8 mouse cellular contexts compared by ENCODE assay signal in the genomic region with DNA sequence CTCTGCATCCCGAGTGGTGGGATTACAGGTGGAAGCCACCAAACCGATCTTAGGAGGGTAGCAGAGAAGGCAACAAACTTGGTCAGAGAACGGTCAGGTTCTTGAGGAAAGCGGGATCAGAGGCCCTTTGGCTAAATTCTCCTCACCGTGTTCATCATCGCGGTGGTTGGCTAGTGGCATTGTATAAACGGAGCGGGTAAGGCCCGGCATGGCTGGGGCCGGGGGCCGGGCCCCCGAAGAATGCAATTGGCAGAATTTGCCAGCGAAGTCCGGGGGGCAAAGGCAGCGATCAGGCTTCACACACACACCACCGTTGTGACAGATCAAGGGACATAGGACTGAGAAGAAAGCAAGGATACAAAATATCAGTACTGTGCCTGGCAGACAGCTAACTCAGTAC. TPM values are rescaled to one million over a fixed set of nuclear protein-coding genes. Genes with fewer than 3 reads are reported as not detected.
DNase-seq lines count a peak whose midpoint lies in the region; ATAC-seq and TF ChIP-seq lines count a peak whose summit lies in the region.

No protein-coding gene starts in this region.

- H3K36me3 ChIP-seq in forebrain, embryonic 14.5 days (ENCODE audit: control insufficient read depth, insufficient read depth, low read length), result 0 out of 2 replicates have a peak, but pooled peaks cover 2% of the 10 kb centered on the region
- no peaks in the 10 kb centered on the region for H3K36me3 ChIP-seq in forebrain, embryonic 16.5 days (ENCODE audit: control insufficient read depth, insufficient read depth)
- no peaks in the 10 kb centered on the region for H3K36me3 ChIP-seq in hindbrain, postnatal 0 days (ENCODE audit: insufficient read depth, low read length)
- no peaks in the 10 kb centered on the region for H3K36me3 ChIP-seq in neural tube, embryonic 14.5 days (ENCODE audit: control insufficient read depth, insufficient read depth, low read length)

- ATAC-seq in forebrain, embryonic 14.5 days, result no peak
- no peak for ATAC-seq in forebrain, embryonic 16.5 days
- ATAC-seq in hindbrain, postnatal 0 days, result no peak
- ATAC-seq in neural tube, embryonic 14.5 days (ENCODE audit: low read depth), result no peak

- H3K4me3 ChIP-seq in forebrain, embryonic 14.5 days (ENCODE audit: low read depth, low read length), result peak overlapping the region; percentile 26; the same call in 1 of the 2 replicates
- no peak overlapping the region for H3K4me3 ChIP-seq in forebrain, embryonic 16.5 days (replicated peaks; ENCODE audit: low read length)
- H3K4me3 ChIP-seq in lung, adult 2 months (replicated peaks; ENCODE audit: extremely low read depth, low read depth, low read length), result no peak overlapping the region
- H3K4me3 ChIP-seq in hindbrain, postnatal 0 days (ENCODE audit: low read length), result no peak overlapping the region
- H3K4me3 ChIP-seq in neural tube, embryonic 14.5 days (ENCODE audit: low read depth, low read length), result no peak overlapping the region

- no peak for TF ChIP-seq POLR2A in lung, adult 2 months (IDR thresholded peaks at IDR 0.05; ENCODE audit: borderline replicate concordance, extremely low read depth, low read depth, low read length)

- H3K27ac ChIP-seq in forebrain, embryonic 14.5 days (ENCODE audit: low read depth, low read length), result no peak overlapping the region
- H3K27ac ChIP-seq in forebrain, embryonic 16.5 days (ENCODE audit: low read length), result no peak overlapping the region
- H3K27ac ChIP-seq in hindbrain, postnatal 0 days, result no peak overlapping the region
- H3K27ac ChIP-seq in neural tube, embryonic 14.5 days (ENCODE audit: low read depth, low read length), result no peak overlapping the region

- 24% methylated on average over 17 of the region's 17 CpGs for WGBS in forebrain, embryonic 14.5 days
- WGBS in forebrain, embryonic 16.5 days, result 25% methylated on average over 17 of the region's 17 CpGs
- WGBS in lung, adult 2 months, result 38% methylated on average over 17 of the region's 17 CpGs
- 26% methylated on average over 17 of the region's 17 CpGs for WGBS in hindbrain, postnatal 0 days
- WGBS in neural tube, embryonic 14.5 days, result 16% methylated on average over 17 of the region's 17 CpGs

- H3K9me3 ChIP-seq in forebrain, embryonic 14.5 days (replicated peaks; ENCODE audit: control insufficient read depth, low read length), result no peaks in the 10 kb centered on the region
- no peaks in the 10 kb centered on the region for H3K9me3 ChIP-seq in forebrain, embryonic 16.5 days (ENCODE audit: control insufficient read depth, low read length)
- no peaks in the 10 kb centered on the region for H3K9me3 ChIP-seq in hindbrain, postnatal 0 days (ENCODE audit: low read length)
- H3K9me3 ChIP-seq in neural tube, embryonic 14.5 days (ENCODE audit: control insufficient read depth, low read length), result no peaks in the 10 kb centered on the region

- no peak overlapping the region for H3K9ac ChIP-seq in forebrain, embryonic 14.5 days (ENCODE audit: low read length)
- H3K9ac ChIP-seq in forebrain, embryonic 16.5 days (replicated peaks; ENCODE audit: low read depth, low read length), result no peak overlapping the region
- H3K9ac ChIP-seq in hindbrain, postnatal 0 days (replicated peaks; ENCODE audit: low read length), result no peak overlapping the region
- no peak overlapping the region for H3K9ac ChIP-seq in neural tube, embryonic 14.5 days (replicated peaks; ENCODE audit: low read depth, low read length)

- peaks cover 91% of the 10 kb centered on the region for H3K27me3 ChIP-seq in forebrain, embryonic 14.5 days (replicated peaks; ENCODE audit: control insufficient read depth, insufficient read depth, low read length)
- H3K27me3 ChIP-seq in forebrain, embryonic 16.5 days (replicated peaks; ENCODE audit: control insufficient read depth, insufficient read depth, low read length), result peaks cover 76% of the 10 kb centered on the region
- peaks cover 76% of the 10 kb centered on the region for H3K27me3 ChIP-seq in hindbrain, postnatal 0 days (ENCODE audit: insufficient read depth, low read length)
- H3K27me3 ChIP-seq in neural tube, embryonic 14.5 days (ENCODE audit: control insufficient read depth, insufficient read depth, low read length), result peaks cover 89% of the 10 kb centered on the region

- no peak for TF ChIP-seq CTCF in lung, adult 2 months (IDR thresholded peaks at IDR 0.05; ENCODE audit: insufficient read depth, low read length)
- no peak for TF ChIP-seq CTCF in hindbrain, postnatal 0 days (IDR thresholded peaks at IDR 0.05; ENCODE audit: low read depth)

- peak overlapping the region; percentile 52 for H3K4me2 ChIP-seq in forebrain, embryonic 14.5 days (ENCODE audit: low read length)
- no peak overlapping the region for H3K4me2 ChIP-seq in forebrain, embryonic 16.5 days (ENCODE audit: low read length)
- H3K4me2 ChIP-seq in hindbrain, postnatal 0 days (ENCODE audit: low read depth, low read length), result peak overlapping the region; percentile 58; the same call in 1 of the 2 replicates
- H3K4me2 ChIP-seq in neural tube, embryonic 14.5 days (ENCODE audit: low read depth, low read length), result 0 out of 2 replicates have a peak overlapping the region, but pooled peaks have one; percentile 52

- H3K4me1 ChIP-seq in forebrain, embryonic 14.5 days (ENCODE audit: control insufficient read depth, insufficient read depth, low read length), result peaks cover 14% of the 10 kb centered on the region
- H3K4me1 ChIP-seq in forebrain, embryonic 16.5 days (replicated peaks; ENCODE audit: control insufficient read depth, insufficient read depth, low read length), result peaks cover 51% of the 10 kb centered on the region
- H3K4me1 ChIP-seq in lung, adult 2 months (ENCODE audit: control insufficient read depth, insufficient read depth, low read length), result peaks cover 14% of the 10 kb centered on the region
- H3K4me1 ChIP-seq in hindbrain, postnatal 0 days (ENCODE audit: insufficient read depth, low read length), result peaks cover 29% of the 10 kb centered on the region
- peaks cover 16% of the 10 kb centered on the region; the same call in 1 of the 2 replicates for H3K4me1 ChIP-seq in neural tube, embryonic 14.5 days (ENCODE audit: control insufficient read depth, insufficient read depth, low read length)

- no peak for DNase-seq in forebrain, embryonic 14.5 days (ENCODE audit: low spot score)
- DNase-seq in lung, adult 2 months, result peak; percentile 15
- DNase-seq in lung, postnatal 4 days, result no peak
- DNase-seq in hindbrain, postnatal 0 days (ENCODE audit: low spot score), result no peak
- DNase-seq in adrenal gland, adult 18-20 months (ENCODE audit: low spot score in 2 of 2), result no peak
- DNase-seq in yolk sac, embryonic 10.5 days (ENCODE audit: low spot score), result no peak

RNA-seq across cellular contexts. Expression of a gene that starts 7.5 kb away (rescaled TPM):
- polyA plus RNA-seq in forebrain, embryonic 14.5 days (2014; fragmentation: Nextera tagmentation; extraction: Ambion mirVana), result 8.0 and 11.0 TPM in 2 replicates
- polyA plus RNA-seq in forebrain, embryonic 16.5 days (2015; fragmentation: Nextera tagmentation; extraction: Ambion mirVana), result 13.3 and 18.2 TPM in 2 replicates
- polyA plus RNA-seq in lung, adult 2 months (2012; rRNA removed), result 496 and 612 TPM in 2 replicates
- total RNA-seq in hindbrain, postnatal 0 days (2014; rRNA removed), result 34.8 and 41.2 TPM in 2 replicates
- polyA plus RNA-seq in hindbrain, postnatal 0 days (2015; fragmentation: Nextera tagmentation; extraction: Ambion mirVana), result 10.5 and 10.6 TPM in 2 replicates
- 5.8 and 11.5 TPM in 2 replicates for polyA plus RNA-seq in neural tube, embryonic 14.5 days (2014; fragmentation: Nextera tagmentation; extraction: Ambion mirVana)
- total RNA-seq in adrenal gland, adult 18-20 months (2021), result 10 to 100 TPM; 88.5 to 90.6 TPM

RNA-seq across cellular contexts. Expression of a gene that starts 25.8 kb away (rescaled TPM):
- polyA plus RNA-seq in forebrain, embryonic 14.5 days (2014; fragmentation: Nextera tagmentation; extraction: Ambion mirVana), result 52.4 and 66.4 TPM in 2 replicates
- polyA plus RNA-seq in forebrain, embryonic 16.5 days (2015; fragmentation: Nextera tagmentation; extraction: Ambion mirVana), result 88.1 and 95.5 TPM in 2 replicates
- polyA plus RNA-seq in lung, adult 2 months (2012; rRNA removed), result 76.4 and 85.1 TPM in 2 replicates
- 27.0 and 31.2 TPM in 2 replicates for total RNA-seq in hindbrain, postnatal 0 days (2014; rRNA removed)
- 20.0 and 20.2 TPM in 2 replicates for polyA plus RNA-seq in hindbrain, postnatal 0 days (2015; fragmentation: Nextera tagmentation; extraction: Ambion mirVana)
- polyA plus RNA-seq in neural tube, embryonic 14.5 days (2014; fragmentation: Nextera tagmentation; extraction: Ambion mirVana), result 29.6 and 35.6 TPM in 2 replicates
- 10 to 100 TPM; 18.3 to 19.4 TPM for total RNA-seq in adrenal gland, adult 18-20 months (2021)

RNA-seq across cellular contexts. Expression of a gene that starts 27.2 kb away (rescaled TPM):
- polyA plus RNA-seq in forebrain, embryonic 14.5 days (2014; fragmentation: Nextera tagmentation; extraction: Ambion mirVana), result 0.38 TPM in 1 of 2 replicates, not detected in the other
- not detected in 2 replicates for polyA plus RNA-seq in forebrain, embryonic 16.5 days (2015; fragmentation: Nextera tagmentation; extraction: Ambion mirVana)
- polyA plus RNA-seq in lung, adult 2 months (2012; rRNA removed), result not detected in 2 replicates
- not detected in 2 replicates for total RNA-seq in hindbrain, postnatal 0 days (2014; rRNA removed)
- polyA plus RNA-seq in hindbrain, postnatal 0 days (2015; fragmentation: Nextera tagmentation; extraction: Ambion mirVana), result not detected in 2 replicates
- not detected in 2 replicates for polyA plus RNA-seq in neural tube, embryonic 14.5 days (2014; fragmentation: Nextera tagmentation; extraction: Ambion mirVana)
- 1 to 10 TPM in 1 of 2 experiments, not detected in 1; 1.7 TPM for total RNA-seq in adrenal gland, adult 18-20 months (2021)

Comparison
In these comparisons a context has a peak if more than half of its experiments do, and no peak if none do; other contexts are left out.
1. RNA of a gene that starts 7.5 kb away (polyA plus RNA-seq): 496 to 612 TPM in lung, adult 2 months; 13.3 to 18.2 TPM in forebrain, embryonic 16.5 days, 10.5 to 10.6 TPM in hindbrain, postnatal 0 days, 8.0 to 11.0 TPM in forebrain, embryonic 14.5 days and 5.8 to 11.5 TPM in neural tube, embryonic 14.5 days; every median in the first group is over 10 times any median in the second.